Mouse (Mus musculus) liver, embryonic 16.5 days (tissue): ENCODE measurements around the gene Foxc2. TPM values are rescaled to one million over a fixed set of nuclear protein-coding genes. Genes with fewer than 3 reads are reported as not detected.
"Not testable (repeated sequence)": the region's sequence is repeated elsewhere in the genome, so short reads cannot be mapped to it uniquely, and the experiment has no call there.

ENCODE experiments used
- ATAC-seq: fragments of 200-750 bp; cut with Nextera tagmentation; 2 replicates; pipeline ENCODE4 v1.8.0; 2017; ENCODE audit warnings: low read depth, mild to moderate bottlenecking, moderate number of reproducible peaks, moderate library complexity
- H3K27ac ChIP-seq: fragments of 300-500 bp; sonication (generic); 2 replicates; pipeline ENCODE4 v1.5.1; 2014; ENCODE audit warnings: mild to moderate bottlenecking, low read length
- H3K27me3 ChIP-seq: fragments of 300-500 bp; sonication (generic); 2 replicates; pipeline ENCODE4 v1.6.1; 2014; ENCODE audit warnings: low read depth, low read length, mixed read lengths; ENCODE audit not compliant: control insufficient read depth, insufficient read depth
- H3K36me3 ChIP-seq: fragments of 300-500 bp; sonication (generic); 2 replicates; pipeline ENCODE4 v1.6.1; 2014; ENCODE audit warnings: mild to moderate bottlenecking; ENCODE audit not compliant: control insufficient read depth, insufficient read depth
- H3K4me1 ChIP-seq: fragments of 300-500 bp; sonication (generic); 2 replicates; pipeline ENCODE4 v1.6.1; 2014; ENCODE audit warnings: low read depth, low read length, mixed read lengths; ENCODE audit not compliant: control insufficient read depth
- H3K4me2 ChIP-seq: fragments of 300-500 bp; sonication (generic); 2 replicates; pipeline ENCODE4 v1.6.1; 2014; ENCODE audit warnings: low read depth, low read length, mixed read lengths
- H3K4me3 ChIP-seq: fragments of 300-500 bp; sonication (generic); 2 replicates; pipeline ENCODE4 v1.5.1; 2014; ENCODE audit warnings: low read depth, mild to moderate bottlenecking, low read length
- H3K9ac ChIP-seq: fragments of 300-500 bp; sonication (generic); 2 replicates; pipeline ENCODE4 v1.6.1; 2014; ENCODE audit warnings: low read depth, low read length
- H3K9me3 ChIP-seq: fragments of 300-500 bp; sonication (generic); replicated peaks from 2 replicates; pipeline ENCODE4 v1.6.1; 2016; ENCODE audit warnings: low read length; ENCODE audit not compliant: control insufficient read depth
- WGBS: fragments of 180-500 bp; shearing (Covaris S2); extraction: QIAGEN DNeasy Blood & Tissue Kit; methylation state at CpG from one replicate; pipeline ENCODE4 v1.1.7; 2014; ENCODE audit not compliant: insufficient replicate concordance; 5-methylcytosine and 5-hydroxymethylcytosine counted together
- polyA plus RNA-seq: library from polyadenylated mRNA; unstranded; fragments of >200 nt; fragmentation: Nextera tagmentation; extraction: Ambion mirVana; gene quantifications from 2 replicates; pipeline ENCODE4 v1.2.1, GENCODE M21; 2015

The Foxc2 gene
- polyA plus RNA-seq, 1 experiment from 2014 or later, result 0.08 TPM

DNA sequence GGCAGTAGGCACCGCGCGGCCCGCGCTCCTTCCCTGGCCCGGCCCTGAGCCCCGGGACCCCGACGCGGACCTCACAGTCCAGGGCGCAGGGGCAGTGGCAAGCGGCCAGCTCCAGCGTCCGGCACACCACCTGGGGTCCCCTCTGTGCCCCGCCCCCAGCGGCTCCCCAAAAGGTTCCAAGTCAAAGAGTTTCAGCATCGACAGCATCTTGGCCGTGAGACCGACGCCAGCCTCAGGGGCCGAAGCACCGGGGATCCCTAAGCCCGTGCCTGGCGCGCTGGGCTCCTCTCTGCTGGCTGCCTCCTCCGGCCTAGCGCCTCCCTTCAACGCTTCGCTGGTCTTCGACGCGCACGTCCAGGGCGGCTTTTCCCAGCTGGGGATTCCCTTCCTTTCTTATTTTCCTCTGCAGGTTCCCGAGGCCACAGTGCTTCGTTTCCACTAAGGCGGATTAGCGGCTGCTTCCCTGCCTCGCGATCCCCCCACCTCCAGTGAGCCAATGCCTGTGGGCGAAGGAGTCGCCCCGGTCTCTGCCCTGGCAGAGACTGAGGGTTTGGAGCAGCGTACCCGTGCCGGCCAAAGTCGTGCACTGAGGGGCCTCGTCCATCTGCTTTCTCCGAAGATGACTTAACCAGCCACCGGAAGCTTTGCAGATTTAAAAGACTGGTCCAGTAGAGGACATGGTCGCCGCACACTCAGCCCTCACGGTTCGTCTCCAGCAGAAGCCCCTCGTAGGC, 12.7 kb downstream of the Foxc2 start:
- Histone ChIP-seq H3K36me3 (no peaks in the 10 kb centered on the region), H3K4me2 (no peak overlapping the region), H3K4me1 (no peaks in the 10 kb centered on the region), H3K9ac (no peak overlapping the region), H3K4me3 (no peak overlapping the region), H3K27ac (no peak overlapping the region), H3K9me3 (no peaks in the 10 kb centered on the region), H3K27me3 (peaks cover 73% of the 10 kb centered on the region)
- ATAC-seq, result no peak
- 3% methylated on average over 55 of the region's 55 CpGs for WGBS

DNA sequence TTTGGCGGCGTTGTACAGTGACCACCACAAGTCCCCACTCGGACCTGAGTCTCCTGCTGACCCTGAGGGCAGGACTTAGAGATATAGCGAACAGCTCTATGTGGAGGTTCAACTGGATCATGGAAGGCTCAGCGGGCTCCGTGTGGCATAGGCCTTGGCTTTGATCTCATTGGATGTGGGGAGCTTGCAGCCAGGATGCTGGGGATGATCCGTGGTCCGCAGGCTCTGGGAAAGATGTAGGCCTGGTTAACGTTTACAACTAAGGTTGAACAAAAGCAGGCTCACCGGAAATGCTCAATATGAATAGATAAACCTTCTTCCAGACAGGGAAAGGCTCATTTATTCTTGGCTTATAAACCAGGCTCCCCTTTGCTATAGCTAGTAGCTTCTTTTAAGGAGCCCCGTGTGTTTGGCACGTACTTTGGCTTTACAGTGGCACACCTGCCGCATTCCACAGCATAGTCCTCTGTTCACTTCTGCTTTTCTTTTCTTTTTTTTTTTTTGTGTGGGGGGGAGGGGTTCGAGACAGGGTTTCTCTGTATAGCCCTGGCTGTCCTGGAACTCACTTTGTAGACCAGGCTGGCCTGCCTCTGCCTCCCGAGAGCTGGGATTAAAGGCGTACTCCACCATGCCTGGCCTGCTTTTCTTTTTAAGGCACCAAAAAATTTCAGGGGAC, 13.4 kb downstream of the Foxc2 start:
- Histone ChIP-seq H3K36me3 (no peaks in the 10 kb centered on the region), H3K4me1 (no peaks in the 10 kb centered on the region), H3K9ac (no peak overlapping the region), H3K9me3 (no peaks in the 10 kb centered on the region), H3K4me3 (no peak overlapping the region), H3K27ac (no peak overlapping the region), H3K27me3 (peaks cover 68% of the 10 kb centered on the region), H3K4me2 (no peak overlapping the region)
- no peak for ATAC-seq
- 12% methylated on average over 16 of the region's 16 CpGs for WGBS

DNA sequence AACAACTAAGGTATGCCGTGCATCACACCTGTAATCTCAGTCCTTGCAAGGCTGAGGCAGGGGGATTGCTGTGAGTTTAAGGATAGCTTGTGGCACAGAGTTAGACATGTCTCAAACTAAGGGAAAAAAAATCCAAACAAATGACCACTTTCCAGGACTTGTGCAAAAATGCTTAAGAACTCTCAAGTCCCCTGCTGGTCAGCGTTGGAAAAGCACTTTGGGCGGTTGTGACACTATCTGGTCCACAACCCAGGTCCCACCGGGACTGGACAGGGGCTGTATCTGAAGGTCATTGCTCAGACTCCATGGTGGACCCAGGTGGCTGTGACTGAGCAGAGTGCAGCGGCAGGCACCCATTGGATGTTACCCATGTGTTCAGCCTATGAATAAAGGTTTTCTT, 14.6 kb downstream of the Foxc2 start:
- Histone ChIP-seq H3K9me3 (no peaks in the 10 kb centered on the region), H3K4me2 (no peak overlapping the region), H3K4me1 (no peaks in the 10 kb centered on the region), H3K27me3 (peaks cover 56% of the 10 kb centered on the region), H3K9ac (no peak overlapping the region), H3K27ac (no peak overlapping the region), H3K4me3 (no peak overlapping the region), H3K36me3 (no peaks in the 10 kb centered on the region)
- WGBS, result 26% methylated on average over 5 of the region's 5 CpGs
- ATAC-seq, result no peak

DNA sequence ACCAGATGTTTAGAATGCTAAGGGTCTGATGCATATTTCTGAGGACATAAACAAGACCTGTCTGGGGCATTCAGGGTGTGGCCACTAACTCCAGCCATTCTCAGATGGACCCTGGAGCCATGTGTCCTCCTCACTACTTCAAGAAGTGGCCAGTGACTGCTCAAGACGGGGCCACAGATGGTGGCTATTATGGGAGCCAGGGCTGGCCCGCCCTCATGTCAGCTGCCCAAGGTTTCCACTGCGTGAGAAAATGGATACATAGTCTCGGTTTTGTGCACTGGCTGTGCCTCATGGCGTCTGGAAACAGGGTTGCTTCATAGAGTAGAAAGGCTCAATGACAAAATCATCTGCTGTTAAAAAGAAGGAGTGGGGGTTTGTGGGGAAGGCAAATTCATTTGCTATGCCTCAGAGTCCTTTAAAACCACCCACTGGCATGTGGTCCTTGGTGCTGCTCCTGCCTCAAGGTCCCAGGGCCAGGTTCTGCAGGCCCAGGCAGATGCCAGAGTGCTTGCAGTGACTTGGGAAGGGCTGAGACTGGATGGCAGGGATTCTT, 17.1 kb downstream of the Foxc2 start:
- peaks cover 31% of the 10 kb centered on the region for H3K27me3 ChIP-seq
- no peak for ATAC-seq
- H3K4me3 ChIP-seq, result no peak overlapping the region
- no peaks in the 10 kb centered on the region for H3K4me1 ChIP-seq
- no peak overlapping the region for H3K9ac ChIP-seq
- no peak overlapping the region for H3K27ac ChIP-seq
- H3K36me3 ChIP-seq, result no peaks in the 10 kb centered on the region
- H3K4me2 ChIP-seq, result no peak overlapping the region
- no peaks in the 10 kb centered on the region; the same call in 1 of the 2 replicates for H3K9me3 ChIP-seq
- WGBS, result 58% methylated on average over 5 of the region's 5 CpGs

DNA sequence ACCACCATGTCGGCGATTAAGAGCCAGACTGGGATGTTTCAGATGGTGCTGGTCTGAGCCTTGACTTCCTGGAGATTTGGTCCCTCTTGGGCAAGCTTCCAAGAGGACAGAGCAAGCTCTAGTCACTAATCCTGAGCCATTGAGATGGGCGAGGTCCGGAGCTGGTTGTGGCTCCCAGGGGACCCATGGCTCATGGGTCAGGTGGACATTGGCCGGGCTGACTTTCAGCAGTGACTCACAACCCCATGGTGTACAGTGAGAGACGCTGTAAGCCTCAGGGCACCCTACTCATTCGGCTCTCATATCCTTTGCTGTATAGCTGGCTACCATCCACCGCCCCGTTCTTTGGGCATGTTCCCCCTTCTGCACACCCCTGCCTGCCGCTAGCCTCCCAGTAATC, 18.1 kb downstream of the Foxc2 start:
- 77% methylated on average over 10 of the region's 10 CpGs for WGBS
- Histone ChIP-seq H3K4me2 (no peak overlapping the region), H3K4me1 (no peaks in the 10 kb centered on the region), H3K4me3 (no peak overlapping the region), H3K27ac (no peak overlapping the region), H3K27me3 (peaks cover 21% of the 10 kb centered on the region), H3K36me3 (no peaks in the 10 kb centered on the region), H3K9ac (no peak overlapping the region), H3K9me3 (no peaks in the 10 kb centered on the region; the same call in none of the 2 replicates)
- no peak for ATAC-seq

DNA sequence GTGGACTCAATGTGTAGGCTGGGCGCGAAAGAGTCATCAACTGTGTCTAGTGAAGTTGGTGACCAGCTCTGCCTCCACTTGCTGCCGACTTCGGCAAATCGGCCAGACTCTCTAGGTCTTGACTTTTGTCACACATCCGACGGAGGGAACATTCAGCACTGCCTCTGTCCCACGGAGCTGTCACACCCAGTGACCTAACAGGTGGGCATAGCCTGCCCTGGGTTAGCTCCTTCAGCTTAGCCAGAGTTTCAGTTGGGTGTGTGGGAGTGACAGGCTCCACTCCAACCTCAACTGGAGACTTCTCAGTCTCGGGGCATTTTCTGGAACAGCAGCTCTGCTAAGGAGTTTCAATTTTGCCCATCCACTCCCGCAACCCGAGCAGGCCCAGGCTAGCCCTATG, 18.5 kb downstream of the Foxc2 start:
- Histone ChIP-seq H3K4me3 (no peak overlapping the region), H3K27me3 (peaks cover 16% of the 10 kb centered on the region)

DNA sequence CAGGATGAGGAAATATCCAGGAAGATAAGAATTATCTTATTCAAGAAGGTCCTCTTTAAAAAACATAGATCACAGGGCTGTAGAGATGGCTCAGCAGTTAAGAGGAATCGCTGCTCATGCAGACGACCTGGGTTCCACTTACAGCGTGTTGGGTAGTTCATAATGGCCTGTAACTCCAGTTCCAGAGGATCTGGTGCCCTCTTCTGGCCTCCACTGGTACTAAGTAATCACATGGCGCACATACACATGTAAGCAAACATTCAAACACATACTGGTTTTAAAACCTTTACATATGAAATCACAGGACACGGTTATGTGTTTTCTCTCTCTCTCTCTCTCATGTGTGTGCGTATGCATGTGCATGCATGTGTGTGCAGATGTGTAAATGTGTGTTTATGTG, 20.9 kb downstream of the Foxc2 start:
- Histone ChIP-seq H3K27me3 (no peaks in the 10 kb centered on the region; the same call in 1 of the 2 replicates), H3K9ac (no peak overlapping the region), H3K4me3 (no peak overlapping the region), H3K27ac (no peak overlapping the region), H3K9me3 (no peaks in the 10 kb centered on the region; the same call in none of the 2 replicates), H3K36me3 (no peaks in the 10 kb centered on the region), H3K4me1 (no peaks in the 10 kb centered on the region), H3K4me2 (no peak overlapping the region)
- no peak for ATAC-seq
- 78% methylated on average over 6 of the region's 6 CpGs for WGBS

More for the DNA sequence above, 18.5 kb downstream of the Foxc2 start:
- Histone ChIP-seq H3K27ac (no peak overlapping the region), H3K4me1 (no peaks in the 10 kb centered on the region), H3K9me3 (no peaks in the 10 kb centered on the region; the same call in none of the 2 replicates), H3K4me2 (no peak overlapping the region), H3K9ac (no peak overlapping the region), H3K36me3 (no peaks in the 10 kb centered on the region)
- ATAC-seq, result no peak
- WGBS, result 71% methylated on average over 11 of the region's 11 CpGs

DNA sequence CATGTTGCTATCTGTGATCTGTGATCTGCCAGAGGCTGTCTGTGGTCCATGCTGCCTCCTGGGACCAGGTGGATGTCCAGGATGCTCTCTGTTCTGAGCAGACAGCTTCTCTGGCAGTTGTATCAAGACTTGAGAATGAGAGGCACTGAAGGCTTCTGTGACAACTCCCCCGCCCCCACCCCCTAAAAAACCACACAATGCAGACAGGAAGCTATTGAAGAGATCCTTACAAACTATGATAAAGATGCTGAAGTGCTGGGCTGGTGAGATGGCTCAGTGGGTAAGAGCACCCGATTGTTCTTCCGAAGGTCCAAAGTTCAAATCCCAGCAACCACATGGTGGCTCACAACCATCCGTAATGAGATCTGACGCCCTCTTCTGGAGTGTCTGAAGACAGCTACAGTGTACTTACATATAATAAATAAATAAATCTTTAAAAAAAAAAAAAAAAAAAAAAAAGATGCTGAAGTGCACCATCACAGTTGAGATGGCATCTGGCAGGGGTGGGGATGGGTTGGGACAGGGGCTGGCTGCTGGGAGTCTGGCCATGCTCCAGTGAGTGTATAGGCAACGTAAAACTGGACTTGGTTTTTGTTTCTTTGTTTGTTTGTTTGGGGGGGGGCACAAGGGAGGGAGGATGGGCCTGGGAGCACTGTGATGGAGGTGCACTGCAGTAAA, 29.6 kb downstream of the Foxc2 start:
- not testable (repeated sequence) for H3K4me2 ChIP-seq, H3K27ac ChIP-seq, H3K36me3 ChIP-seq, H3K4me3 ChIP-seq, ATAC-seq, H3K9ac ChIP-seq, H3K4me1 ChIP-seq, H3K27me3 ChIP-seq, H3K9me3 ChIP-seq
- WGBS, result 31% methylated on average over 4 of the region's 6 CpGs
